Mouse (Mus musculus) olfactory bulb, adult 2 months (tissue): ENCODE data around the gene Decr2. TPM values are rescaled to one million over a fixed set of nuclear protein-coding genes. Genes with fewer than 3 reads are reported as not detected.
"Not testable (repeated sequence)": the region's sequence is repeated elsewhere in the genome, so short reads cannot be mapped to it uniquely, and the experiment has no call there.

Source experiments
- H3K27ac ChIP-seq: fragments of 200-500 bp; 2 replicates; pipeline ENCODE4 v1.5.1; 2012; ENCODE audit warnings: low read depth, low read length; ENCODE audit not compliant: insufficient read depth
- H3K4me1 ChIP-seq: fragments of 200-500 bp; 2 replicates; pipeline ENCODE4 v1.6.1; 2012; ENCODE audit warnings: low read length; ENCODE audit not compliant: control insufficient read depth, insufficient read depth
- H3K4me3 ChIP-seq: fragments of 200-500 bp; 2 replicates; pipeline ENCODE4 v1.5.1; 2012; ENCODE audit warnings: mild to moderate bottlenecking, low read depth, low read length, moderate library complexity; ENCODE audit not compliant: insufficient read depth
- CTCF ChIP-seq: fragments of 200-500 bp; IDR thresholded peaks from 2 replicates; pipeline ENCODE4 v1.5.1; 2012; ENCODE audit warnings: low read depth, mild to moderate bottlenecking, low read length, moderate library complexity; ENCODE audit not compliant: insufficient read depth
- POLR2A ChIP-seq: fragments of 200-500 bp; IDR thresholded peaks from 2 replicates; pipeline ENCODE4 v1.6.1; 2012; ENCODE audit warnings: mild to moderate bottlenecking, low read depth, low read length, moderate library complexity; ENCODE audit not compliant: insufficient read depth
- WGBS: fragments of 180-500 bp; shearing (Covaris S2); methylation state at CpG from one replicate; pipeline ENCODE4 v1.1.7; 2018; 5-methylcytosine and 5-hydroxymethylcytosine counted together
- polyA plus RNA-seq: library from polyadenylated mRNA; stranded (reverse); fragments of >200 nt; gene quantifications from 2 replicates; pipeline ENCODE4 v1.2.4, GENCODE M21; 2012; ENCODE audit warnings: low replicate concordance; ENCODE audit not compliant: missing spikeins, insufficient read depth, insufficient read length

Gene Decr2
- polyA plus RNA-seq, 1 experiment, result not detected

DNA sequence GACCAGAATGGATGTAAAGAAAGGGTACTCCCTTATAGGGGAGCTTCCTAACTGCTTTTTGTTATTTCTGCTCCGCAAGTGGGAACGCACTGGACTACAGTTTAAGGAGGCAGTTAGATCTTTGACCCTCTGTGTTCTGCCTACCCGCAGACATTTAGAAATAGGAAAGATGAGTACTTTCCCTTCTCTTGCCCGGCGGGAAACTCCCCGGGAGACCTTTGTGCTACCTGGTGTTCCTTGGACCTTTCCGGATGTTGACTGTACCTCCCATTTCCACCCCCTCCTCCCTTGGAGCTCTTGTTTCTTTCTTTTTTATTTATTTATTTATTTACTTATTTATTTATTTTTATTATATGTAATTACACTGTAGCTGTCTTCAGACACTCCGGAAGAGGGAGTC is 23.9 kb upstream of the Decr2 start:
- 0 out of 2 replicates have a peak overlapping the region, but pooled peaks have one; percentile 14 for H3K27ac ChIP-seq
- H3K4me1 ChIP-seq, result peaks cover 8% of the 10 kb centered on the region
- TF ChIP-seq CTCF (no peak), POLR2A (no peak)
- H3K4me3 ChIP-seq, result peak overlapping the region; percentile 59
- WGBS, result 12% methylated on average over 8 of the region's 8 CpGs

DNA sequence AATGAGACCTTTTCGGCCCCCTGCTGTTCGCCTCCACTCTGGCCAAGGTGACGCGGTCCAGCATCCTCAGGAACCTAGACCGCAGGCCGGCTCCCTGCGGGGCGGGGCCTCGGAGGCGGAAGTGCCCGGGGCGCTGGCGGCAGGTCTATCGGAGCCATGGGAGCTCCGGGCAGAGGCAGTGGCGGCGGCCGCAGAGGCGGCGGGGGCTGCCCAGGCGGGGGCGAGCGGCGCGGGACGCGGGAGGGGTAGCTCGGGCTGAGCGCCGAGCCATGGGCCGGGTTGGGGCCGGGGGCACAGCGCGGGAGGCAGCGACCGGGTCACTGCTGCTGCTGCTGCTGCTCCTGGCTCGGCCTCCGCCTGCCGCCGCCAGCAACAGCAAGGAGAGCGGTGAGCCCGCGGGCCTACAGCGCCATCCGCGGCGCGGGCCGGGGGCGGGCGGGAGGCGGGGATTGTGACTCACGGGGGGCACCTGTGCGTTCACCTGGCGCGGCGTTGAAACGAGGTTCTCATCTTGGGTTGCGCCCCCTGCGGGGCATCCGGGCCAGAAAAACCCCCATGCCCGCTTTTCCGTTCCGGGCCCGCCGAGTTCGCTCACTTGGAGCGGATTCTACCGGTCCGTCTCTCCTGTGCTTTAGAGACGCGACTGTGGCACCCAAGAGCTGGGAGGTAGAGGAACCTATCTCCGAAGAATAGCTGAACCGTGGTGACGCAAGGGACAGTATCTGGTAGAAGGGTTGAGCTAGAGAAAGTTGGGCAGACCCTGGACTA is 23.2 kb upstream of the Decr2 start, which contains the start of gene Tmem8:
Gene Tmem8 (plus strand): TSS at position 119 of the 768 bp plus-strand sequence.
- WGBS, result under 1% methylated on average over 72 of the region's 75 CpGs
- Histone ChIP-seq H3K27ac (peak within 1 kb of the TSS; percentile 38; the same call in 1 of the 2 replicates), H3K4me3 (peak within 1 kb of the TSS; percentile 59), H3K4me1 (peaks cover 8% of the 10 kb centered on the region)
- TF ChIP-seq POLR2A, result peak; percentile 47
- TF ChIP-seq CTCF, result peak; percentile 18; the same call in 1 of the 2 replicates

- H3K27ac ChIP-seq, result peak overlapping the region; percentile 38; the same call in 1 of the 2 replicates
- H3K4me3 ChIP-seq, result peak overlapping the region; percentile 59
- peaks cover 8% of the 10 kb centered on the region for H3K4me1 ChIP-seq
- WGBS, result 23% methylated on average over 14 of the region's 14 CpGs
- no peak for TF ChIP-seq CTCF
- TF ChIP-seq POLR2A, result no peak
These were observed 22.6 kb upstream of the Decr2 start for GRCm38 (mm10) chr17:26112751-26113150.

DNA sequence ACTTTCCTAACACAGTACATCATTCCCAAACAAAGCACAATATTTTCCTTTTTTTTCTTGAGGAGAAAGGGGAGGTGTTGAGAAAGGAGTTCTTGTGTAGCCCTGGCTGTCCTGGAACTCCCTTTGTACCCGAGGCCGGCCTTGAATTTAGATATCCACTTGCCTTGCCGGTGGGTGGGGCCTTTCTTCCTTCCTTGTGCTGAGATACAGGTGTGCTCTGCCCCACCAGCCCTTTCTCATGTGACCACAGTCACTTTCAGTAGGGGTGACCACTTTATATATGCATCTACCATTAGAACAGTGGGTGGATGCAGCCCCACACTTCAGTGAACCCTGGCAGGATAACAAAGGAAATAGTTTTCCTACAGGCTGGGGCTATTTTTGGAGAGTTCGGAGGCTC is 21.6 kb upstream of the Decr2 start:
- Histone ChIP-seq H3K4me1 (peaks cover 8% of the 10 kb centered on the region), H3K4me3 (no peak overlapping the region), H3K27ac (no peak overlapping the region)
- WGBS, result 45% methylated on average over 4 of the region's 4 CpGs
- TF ChIP-seq POLR2A (no peak), CTCF (no peak)

DNA sequence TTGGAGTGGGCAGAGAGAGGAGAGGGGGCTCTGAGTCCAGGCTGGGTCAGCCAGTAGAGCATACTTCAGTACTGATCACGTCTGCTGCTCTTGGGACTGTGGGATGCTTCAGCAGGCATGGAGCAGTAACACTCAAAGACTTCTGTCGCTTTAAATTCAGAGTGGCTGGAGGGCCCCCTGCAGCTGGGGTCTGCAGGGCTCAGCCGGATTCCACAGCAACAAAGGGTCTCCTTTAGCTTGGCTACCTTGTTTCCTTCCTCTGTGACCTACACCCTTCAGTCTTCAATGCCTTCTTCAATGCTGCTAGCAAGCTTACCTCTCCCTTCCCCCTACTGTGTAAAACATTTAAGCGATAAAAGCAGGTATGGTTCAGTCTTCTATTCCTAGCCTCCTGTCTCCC is 20.9 kb upstream of the Decr2 start:
- WGBS, result 55% methylated on average over 4 of the region's 4 CpGs
- no peak overlapping the region for H3K27ac ChIP-seq
- no peak overlapping the region for H3K4me3 ChIP-seq
- H3K4me1 ChIP-seq, result peaks cover 8% of the 10 kb centered on the region
- TF ChIP-seq CTCF (no peak), POLR2A (no peak)

- 26% methylated on average over 4 of the region's 4 CpGs for WGBS
- no peak for TF ChIP-seq POLR2A
- TF ChIP-seq CTCF, result no peak
- H3K27ac ChIP-seq, result no peak overlapping the region
These were observed 20.0 kb upstream of the Decr2 start for GRCm38 (mm10) chr17:26110156-26110555.

GRCm38 (mm10) chr17:26105619-26106018 is 15.5 kb upstream of the Decr2 start:
- H3K27ac ChIP-seq, result no peak overlapping the region
- H3K4me3 ChIP-seq, result no peak overlapping the region
- TF ChIP-seq POLR2A (no peak), CTCF (no peak)
- H3K4me1 ChIP-seq, result 0 out of 2 replicates have a peak, but pooled peaks cover 2% of the 10 kb centered on the region
- WGBS, result 66% methylated on average over 4 of the region's 4 CpGs

More at GRCm38 (mm10) chr17:26110156-26110555, 20.0 kb upstream of the Decr2 start:
- H3K4me1 ChIP-seq, result peaks cover 8% of the 10 kb centered on the region
- no peak overlapping the region for H3K4me3 ChIP-seq

GRCm38 (mm10) chr17:26101478-26101877 is 11.3 kb upstream of the Decr2 start:
- 35% methylated on average over 4 of the region's 4 CpGs for WGBS

GRCm38 (mm10) chr17:26100166-26100565 is 10.0 kb upstream of the Decr2 start:
- H3K4me1 ChIP-seq, result peaks cover 5% of the 10 kb centered on the region; the same call in 1 of the 2 replicates
- TF ChIP-seq POLR2A (no peak), CTCF (no peak)
- WGBS, result 44% methylated on average over 2 of the region's 2 CpGs
- H3K27ac ChIP-seq, result no peak overlapping the region
- no peak overlapping the region for H3K4me3 ChIP-seq

More at GRCm38 (mm10) chr17:26101478-26101877, 11.3 kb upstream of the Decr2 start:
- Histone ChIP-seq H3K4me3 (no peak overlapping the region), H3K4me1 (0 out of 2 replicates have a peak, but pooled peaks cover 2% of the 10 kb centered on the region), H3K27ac (no peak overlapping the region)
- no peak for TF ChIP-seq POLR2A
- TF ChIP-seq CTCF, result no peak

- WGBS, result 61% methylated on average over 3 of the region's 3 CpGs
- not testable (repeated sequence) for H3K4me3 ChIP-seq, H3K27ac ChIP-seq, H3K4me1 ChIP-seq
These were observed 9.2 kb upstream of the Decr2 start for GRCm38 (mm10) chr17:26099316-26099715.
